Mouse (Mus musculus) heart, postnatal 10 days (tissue): ENCODE data around the gene Gm5244. TPM values are rescaled to one million over a fixed set of nuclear protein-coding genes. Genes with fewer than 3 reads are reported as not detected.

ENCODE experiments used
- DNase-seq, 2 experiments: peaks; one replicate each; pipeline ENCODE4 v3.0.0; 2021
- intact Hi-C: fragments of 180-260 bp; cut with DNase I; formaldehyde crosslinking; loops from one replicate; pipeline ENCODE4 v1.15.1; 2025
- total RNA-seq, 2 experiments: library from RNA; stranded (reverse); gene quantifications; 2 replicates each; pipeline ENCODE4 v1.2.3; 2021

Gm5244 gene
- not detected for total RNA-seq

DNA sequence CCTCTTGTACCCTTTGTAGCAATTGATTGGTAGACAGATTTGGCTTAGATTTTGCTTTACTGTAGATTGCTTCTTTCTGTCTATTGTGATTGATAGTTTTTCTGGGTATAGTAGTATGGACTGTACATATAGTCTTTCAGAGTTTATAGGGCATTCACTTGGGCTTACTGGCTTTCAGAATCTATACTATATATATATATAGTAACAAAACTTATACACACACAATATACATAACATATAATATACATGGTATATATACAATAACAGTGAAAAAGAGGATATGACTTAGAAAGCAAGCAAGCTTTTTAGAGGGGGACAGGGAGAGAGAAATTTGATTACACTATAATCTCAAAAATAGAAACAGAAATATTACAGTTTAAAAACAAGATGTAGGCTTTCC lies at the start of gene Gm5244:
Gene Gm5244, plus strand, starts transcription at position 301 of the 400 bp plus-strand sequence.
- DNase-seq, result no peak

DNA sequence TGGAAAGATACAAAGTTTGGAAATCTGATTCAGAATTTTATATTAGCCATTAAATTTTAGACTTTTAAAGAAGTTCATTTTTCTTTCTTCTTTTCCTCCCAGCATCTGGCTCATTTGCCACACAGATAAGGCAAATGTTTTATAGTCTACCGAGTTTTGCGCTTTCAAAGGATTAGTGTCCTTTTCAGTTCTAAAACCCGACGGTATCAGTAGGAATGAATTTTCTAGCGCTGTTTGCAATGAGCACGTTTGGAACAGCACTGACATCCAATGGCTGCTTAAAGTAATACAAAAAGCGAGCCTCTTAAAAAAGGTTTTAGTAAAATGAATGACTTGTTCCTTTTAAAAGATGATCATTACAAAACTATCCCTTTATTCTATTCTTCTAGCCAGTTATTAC lies 49.4 kb upstream of the Gm5244 start:
- intact Hi-C loops, result loop anchor here (1.0 to 5.0 kb wide), 5 partner anchors 22 to 785 kb away; no protein-coding TSS in a partner anchor
- DNase-seq, result peak; percentile 42 to 68

More for the DNA sequence above, at the start of gene Gm5244:
- intact Hi-C loops, result no loop called here

DNA sequence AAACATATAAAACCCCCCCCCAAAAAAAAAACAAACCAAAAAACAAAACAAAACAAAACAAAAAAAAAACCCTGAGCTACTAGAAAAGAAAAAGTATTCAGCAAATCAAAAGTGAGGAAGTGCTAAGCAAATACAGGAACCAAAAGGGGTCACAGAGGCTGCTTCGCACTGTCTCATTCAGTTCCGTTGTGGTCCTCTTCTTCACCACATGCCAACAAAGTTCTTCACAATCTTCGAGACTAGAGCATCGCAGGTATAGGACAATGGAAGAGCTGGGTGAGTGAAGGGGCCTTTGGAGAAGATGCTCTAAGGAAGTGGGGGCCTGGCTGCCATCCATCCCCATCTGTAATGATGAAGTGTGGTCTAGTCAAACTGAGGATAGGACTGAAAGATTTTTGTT lies 48.1 kb upstream of the Gm5244 start:
- no peak for DNase-seq
- intact Hi-C loops, result loop anchor here (5.0 kb wide), 2 partner anchors 281 to 786 kb away; no protein-coding TSS in a partner anchor

GRCm38 (mm10) chr19:12799081-12799480 lies 47.4 kb upstream of the Gm5244 start:
- intact Hi-C loops, result loop anchor here (5.0 kb wide), 2 partner anchors 282 to 787 kb away; no protein-coding TSS in a partner anchor
- no peak for DNase-seq

- DNase-seq, result no peak
- intact Hi-C loops, result no loop called here
These were observed 45.9 kb upstream of the Gm5244 start for GRCm38 (mm10) chr19:12800621-12801020.

GRCm38 (mm10) chr19:12801046-12801445 lies 45.4 kb upstream of the Gm5244 start:
- intact Hi-C loops, result no loop called here
- DNase-seq, result no peak

- intact Hi-C loops, result no loop called here
- DNase-seq, result no peak
These were observed 43.7 kb upstream of the Gm5244 start for GRCm38 (mm10) chr19:12802830-12803229.

DNA sequence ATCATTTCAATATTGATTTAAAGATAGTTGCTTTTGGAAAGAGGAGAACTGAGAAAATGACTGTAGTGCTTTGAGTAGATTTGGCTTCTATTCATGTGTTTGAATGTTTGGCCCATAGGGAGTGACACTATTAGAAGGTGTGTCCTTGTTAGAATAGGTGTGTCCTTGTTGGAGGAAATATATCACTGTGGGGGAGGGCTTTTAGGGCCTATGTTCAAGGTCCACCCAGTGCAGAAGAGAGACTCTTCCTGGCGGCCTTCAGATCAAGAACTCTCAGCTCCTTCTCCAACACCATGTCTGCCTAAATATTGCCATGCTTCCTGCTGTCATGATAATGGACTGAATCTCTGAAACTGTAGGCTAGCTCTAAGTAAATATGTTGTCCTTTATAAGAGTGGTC lies 42.2 kb upstream of the Gm5244 start:
- intact Hi-C loops, result no loop called here

DNA sequence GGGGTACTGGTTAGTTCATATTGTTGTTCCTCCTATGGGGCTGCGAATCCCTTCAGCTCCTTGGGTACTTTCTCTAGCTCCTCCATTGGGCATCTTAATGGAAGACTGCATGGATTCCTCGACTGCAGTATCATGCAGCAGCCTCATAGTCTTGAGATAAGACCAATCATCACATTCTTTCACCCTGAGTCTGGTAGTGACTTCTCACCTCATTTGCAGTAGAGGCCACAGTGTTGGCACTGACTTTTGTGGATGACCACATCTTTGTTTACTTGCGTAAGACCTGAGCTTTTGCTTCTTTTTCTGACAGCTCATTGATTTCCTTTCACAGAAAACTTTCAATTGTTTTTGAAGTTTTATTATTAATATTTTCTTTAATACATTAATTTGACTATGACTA lies 40.8 kb upstream of the Gm5244 start:
- no peak for DNase-seq
- intact Hi-C loops, result no loop called here

More for the DNA sequence above, 42.2 kb upstream of the Gm5244 start:
- no peak for DNase-seq

DNA sequence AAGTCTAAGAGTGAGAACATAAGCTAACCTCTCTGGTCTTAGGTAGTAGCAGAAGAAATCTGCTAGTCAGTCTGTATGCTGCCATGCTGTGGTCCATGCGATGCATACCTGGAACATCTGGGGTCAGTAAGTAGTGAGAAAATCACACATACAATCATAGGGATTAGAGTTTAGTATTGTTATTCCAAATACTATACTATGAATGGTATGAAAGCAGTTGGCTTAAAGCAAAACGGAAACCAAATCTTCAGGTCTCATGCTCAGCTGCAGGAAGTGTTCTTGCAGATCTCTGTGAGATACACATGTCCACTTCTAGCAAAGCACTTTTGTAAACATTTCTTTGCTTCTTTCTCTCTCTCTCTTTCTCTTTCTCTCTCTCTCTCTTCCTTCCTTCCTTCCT lies 40.3 kb upstream of the Gm5244 start:
- no peak for DNase-seq
- intact Hi-C loops, result no loop called here

GRCm38 (mm10) chr19:12812644-12813364 lies 33.7 kb upstream of the Gm5244 start:
- no peak for DNase-seq
- intact Hi-C loops, result no loop called here

GRCm38 (mm10) chr19:12813883-12814282 lies 32.6 kb upstream of the Gm5244 start:
- intact Hi-C loops, result no loop called here

DNA sequence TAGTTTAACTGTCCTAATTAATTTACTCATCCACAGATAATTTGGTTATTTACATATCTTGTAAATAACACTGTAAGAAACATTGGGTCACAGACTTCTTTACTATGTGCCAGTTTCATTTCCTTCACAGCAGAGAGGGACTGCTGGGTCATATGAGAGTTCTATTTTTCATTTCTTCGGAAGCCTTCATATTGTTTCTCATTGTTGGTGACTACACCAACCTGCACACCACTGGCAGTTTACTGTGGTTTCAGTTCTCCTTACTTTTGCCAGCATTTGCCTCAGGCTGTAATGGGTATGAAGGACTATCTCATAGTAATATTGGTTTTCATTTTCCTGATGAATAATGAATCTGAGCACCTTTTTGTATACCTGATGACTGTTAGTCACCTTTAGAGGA lies 28.0 kb upstream of the Gm5244 start:
- DNase-seq, result no peak
- intact Hi-C loops, result loop anchor here (2.0 to 5.0 kb wide), 2 partner anchors 22 to 221 kb away; partner anchors contain the start of genes Gm4952, Lpxn and Zfp91

More at GRCm38 (mm10) chr19:12813883-12814282, 32.6 kb upstream of the Gm5244 start:
- DNase-seq, result no peak

DNA sequence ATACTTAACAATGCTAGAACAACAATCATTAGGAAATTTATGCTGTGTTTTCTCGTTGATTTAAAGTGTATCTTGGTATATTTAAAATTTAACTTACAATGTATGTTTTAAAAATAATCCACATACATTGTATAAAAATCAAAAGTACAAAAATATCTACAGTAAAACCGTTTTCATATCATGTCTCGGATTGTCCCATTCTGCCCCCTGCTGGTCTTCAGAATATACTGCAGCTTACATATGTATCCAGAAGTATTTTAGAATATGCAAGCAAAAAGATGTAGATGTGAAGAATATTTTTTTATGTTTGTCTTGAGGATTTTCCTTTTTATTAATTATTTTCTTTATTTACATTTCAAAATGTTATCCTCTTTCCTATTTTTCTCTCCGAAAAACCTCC lies 26.1 kb upstream of the Gm5244 start:
- peak; percentile 17 to 41 for DNase-seq
- intact Hi-C loops, result loop anchor here (1.0 to 2.0 kb wide), 2 partner anchors 98 to 302 kb away; no protein-coding TSS in a partner anchor

- intact Hi-C loops, result no loop called here
- DNase-seq, result no peak
These were observed 21.9 kb upstream of the Gm5244 start for GRCm38 (mm10) chr19:12824549-12824948.

- DNase-seq, result no peak
These were observed 15.6 kb upstream of the Gm5244 start for GRCm38 (mm10) chr19:12830823-12831430.

GRCm38 (mm10) chr19:12831559-12831958 lies 14.9 kb upstream of the Gm5244 start:
- intact Hi-C loops, result no loop called here
- DNase-seq, result no peak

More at GRCm38 (mm10) chr19:12830823-12831430, 15.6 kb upstream of the Gm5244 start:
- intact Hi-C loops, result no loop called here

GRCm38 (mm10) chr19:12833625-12834024 lies 12.9 kb upstream of the Gm5244 start:
- intact Hi-C loops, result no loop called here

DNA sequence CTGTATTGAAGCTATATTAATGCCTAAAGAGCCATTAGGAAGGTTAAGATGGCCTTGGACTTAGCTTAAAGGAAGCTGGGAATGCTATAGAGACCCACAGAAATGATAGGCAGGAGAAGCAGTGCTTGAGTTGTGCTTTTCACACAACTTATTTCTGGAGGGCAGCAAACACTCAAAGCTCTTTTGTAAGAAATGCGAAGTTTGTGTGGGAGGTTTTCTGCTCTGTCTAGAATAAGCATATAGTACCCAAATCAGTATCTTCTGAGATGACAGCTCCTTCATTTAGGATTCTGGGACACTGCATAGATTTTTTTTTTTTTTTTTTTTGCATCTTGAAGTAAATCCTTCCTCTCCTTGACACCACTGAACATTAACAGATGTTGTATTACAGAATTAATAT lies 8.0 kb upstream of the Gm5244 start:
- no peak for DNase-seq
- intact Hi-C loops, result no loop called here

More at GRCm38 (mm10) chr19:12833625-12834024, 12.9 kb upstream of the Gm5244 start:
- DNase-seq, result no peak

DNA sequence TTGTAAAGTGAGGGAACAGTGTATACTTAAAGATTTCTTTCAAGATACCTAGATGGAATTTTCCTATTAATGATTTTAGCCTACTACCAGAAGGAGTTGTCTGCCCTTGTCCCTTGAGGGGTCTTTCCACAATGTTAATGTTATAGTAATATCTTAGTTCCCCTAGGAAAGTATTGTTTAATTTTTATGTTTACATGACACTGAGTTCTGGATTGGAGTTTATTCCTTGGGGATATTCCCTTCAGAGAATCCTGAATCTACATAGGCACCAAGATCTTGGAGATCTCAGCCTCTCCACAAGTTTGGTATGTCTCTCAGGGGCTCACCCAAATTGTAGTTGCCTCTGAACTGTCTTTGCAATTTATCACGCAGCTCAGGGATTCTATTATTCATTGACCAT lies 10.5 kb downstream of the Gm5244 start, which contains the start of gene Olfr1444:
Gene Olfr1444, plus strand, starts transcription at position 301 of the 400 bp plus-strand sequence.
- DNase-seq, result no peak
- intact Hi-C loops, result no loop called here

GRCm38 (mm10) chr19:12883555-12883954 lies 37.1 kb downstream of the Gm5244 start, which contains the start of gene Olfr1445:
TSS of gene Olfr1445 (plus strand) at chr19:12883855.
- DNase-seq, result no peak
- intact Hi-C loops, result no loop called here

- intact Hi-C loops, result no loop called here
These were observed 46.9 kb downstream of the Gm5244 start, which contains the start of gene Olfr1446 for GRCm38 (mm10) chr19:12893424-12893823. TSS of gene Olfr1446 (minus strand) at chr19:12893524.

More at GRCm38 (mm10) chr19:12893424-12893823, 46.9 kb downstream of the Gm5244 start, which contains the start of gene Olfr1446:
- no peak for DNase-seq
